Mouse (Mus musculus) bone marrow macrophage, adult 2 months (primary cell): ENCODE measurements at regions not wholly inside any gene's neighbourhood (a gene's known extent, or its start where the extent isn't known, plus 50 kb on each side); places are given as distances from the start of the nearest gene placed in this dataset.
A peak's percentile ranks its signal among the peaks of the same experiment; 100 is the strongest.

Experiments used
- H3K27ac ChIP-seq: 2 replicates; pipeline ENCODE4 v1.5.1; 2012; ENCODE audit warnings: low read depth, low read length; ENCODE audit not compliant: insufficient read depth
- H3K4me1 ChIP-seq: 2 replicates; pipeline ENCODE4 v1.6.1; 2012; ENCODE audit warnings: low read length; ENCODE audit not compliant: control insufficient read depth, insufficient read depth
- H3K4me3 ChIP-seq: 2 replicates; pipeline ENCODE4 v1.5.1; 2012; ENCODE audit warnings: mild to moderate bottlenecking, low read length, moderate library complexity; ENCODE audit not compliant: insufficient read depth
- CTCF ChIP-seq: IDR thresholded peaks from 2 replicates; pipeline ENCODE4 v1.5.1; 2012; ENCODE audit warnings: low read depth, mild to moderate bottlenecking, low read length, moderate library complexity
- POLR2A ChIP-seq: IDR thresholded peaks from 2 replicates; pipeline ENCODE4 v1.6.1; 2012; ENCODE audit warnings: mild to moderate bottlenecking, low read depth, low read length, borderline replicate concordance

DNA sequence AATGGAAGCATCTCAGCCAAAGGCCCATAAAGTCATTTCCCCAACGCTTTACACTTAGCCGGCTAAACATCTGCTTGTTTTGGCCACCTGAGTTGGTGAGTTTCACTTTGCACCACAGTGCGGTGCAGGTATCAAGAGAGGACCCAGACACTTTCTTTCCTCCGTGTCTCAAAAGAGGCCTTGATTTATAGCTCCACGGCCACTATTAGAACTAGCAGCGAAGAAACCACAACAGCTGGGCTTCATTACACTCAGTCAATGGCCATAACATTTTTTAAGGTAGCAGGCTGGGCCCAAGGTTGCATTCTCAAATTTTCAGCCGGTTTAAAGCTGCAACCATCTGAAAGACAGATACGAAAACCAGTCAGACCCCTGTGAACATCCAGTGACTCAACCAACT, 103.4 kb downstream of the Mreg start:
- peaks cover 18% of the 10 kb centered on the region for H3K4me1 ChIP-seq
- TF ChIP-seq CTCF: no peak
- no peak for TF ChIP-seq POLR2A
- no peak overlapping the region for H3K4me3 ChIP-seq
- H3K27ac ChIP-seq: no peak overlapping the region

DNA sequence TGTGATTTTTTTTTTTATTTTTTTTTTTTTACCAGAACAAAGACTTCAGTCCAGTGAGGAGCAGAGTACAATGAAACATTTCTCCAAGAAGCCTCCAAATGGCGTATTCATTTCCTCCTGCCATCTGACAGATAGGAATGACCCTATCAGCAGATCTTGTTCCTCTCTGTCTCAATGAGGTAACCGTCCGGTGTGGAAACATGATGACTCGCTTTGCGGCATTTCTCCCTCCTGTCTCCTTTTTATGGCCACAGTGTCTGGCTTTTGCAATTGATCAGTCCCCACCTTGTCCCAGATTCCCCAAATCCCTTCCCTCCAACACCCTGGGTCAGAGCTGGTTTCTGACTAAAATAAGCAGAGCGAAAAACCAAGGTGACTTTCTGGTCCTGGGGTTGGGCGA, 105.0 kb downstream of the Mreg start:
- H3K4me1 ChIP-seq: peaks cover 18% of the 10 kb centered on the region
- peak overlapping the region; percentile 74 for H3K27ac ChIP-seq
- TF ChIP-seq POLR2A: no peak
- TF ChIP-seq CTCF: no peak
- H3K4me3 ChIP-seq: no peak overlapping the region

DNA sequence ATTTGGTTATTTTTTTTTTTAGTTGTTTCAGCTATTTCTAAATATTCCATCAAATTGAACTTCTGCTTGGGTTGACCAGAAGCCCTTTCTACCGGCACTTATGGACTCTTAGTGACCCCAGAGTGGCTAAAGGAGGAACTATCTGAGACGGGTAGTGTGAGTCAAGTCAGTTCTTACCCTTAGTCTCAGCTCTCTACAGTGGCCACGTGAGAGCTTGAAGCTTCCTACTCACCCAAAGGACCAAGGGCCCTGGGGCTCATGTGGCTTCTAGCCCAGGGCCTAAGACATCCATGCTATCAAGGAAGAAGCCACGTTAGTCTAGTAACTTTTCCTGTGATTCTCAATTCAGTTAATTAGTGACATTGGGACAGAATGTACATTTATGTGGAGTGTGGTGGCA, 105.5 kb downstream of the Mreg start:
- peaks cover 18% of the 10 kb centered on the region for H3K4me1 ChIP-seq
- TF ChIP-seq CTCF (no peak), POLR2A (no peak)
- no peak overlapping the region for H3K4me3 ChIP-seq
- H3K27ac ChIP-seq: peak overlapping the region; percentile 74

DNA sequence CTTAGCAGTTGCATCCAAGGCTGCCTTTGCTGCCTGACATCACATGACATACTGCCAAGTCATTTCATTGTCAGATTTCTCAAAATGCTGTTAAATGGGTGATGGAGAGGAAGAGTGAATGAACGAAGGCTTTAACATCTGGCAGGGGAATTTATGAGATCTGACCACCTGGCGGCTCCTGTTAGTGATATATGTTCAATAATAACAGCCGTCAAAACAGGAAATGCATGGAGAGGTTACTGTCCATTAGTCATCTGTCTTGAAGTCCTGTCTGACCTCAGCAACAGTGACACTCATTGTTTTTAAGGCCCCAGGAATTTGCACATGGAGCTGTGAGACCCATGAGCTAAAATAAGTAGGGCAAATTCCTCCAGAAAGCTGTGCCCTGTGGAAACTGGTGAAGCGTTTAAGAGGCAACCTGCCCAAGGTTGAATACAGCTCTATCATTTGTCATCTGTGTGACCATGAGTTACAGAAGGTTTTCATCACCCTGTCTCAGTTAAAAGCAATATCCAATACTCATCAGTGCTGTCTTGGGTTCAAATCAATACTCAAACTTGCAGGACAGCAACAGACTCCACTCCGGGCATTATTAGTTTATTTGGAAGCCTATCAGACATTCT, 106.6 kb downstream of the Mreg start:
- Histone ChIP-seq H3K4me1 (peaks cover 18% of the 10 kb centered on the region), H3K4me3 (no peak overlapping the region), H3K27ac (no peak overlapping the region)
- TF ChIP-seq CTCF: no peak
- no peak for TF ChIP-seq POLR2A

DNA sequence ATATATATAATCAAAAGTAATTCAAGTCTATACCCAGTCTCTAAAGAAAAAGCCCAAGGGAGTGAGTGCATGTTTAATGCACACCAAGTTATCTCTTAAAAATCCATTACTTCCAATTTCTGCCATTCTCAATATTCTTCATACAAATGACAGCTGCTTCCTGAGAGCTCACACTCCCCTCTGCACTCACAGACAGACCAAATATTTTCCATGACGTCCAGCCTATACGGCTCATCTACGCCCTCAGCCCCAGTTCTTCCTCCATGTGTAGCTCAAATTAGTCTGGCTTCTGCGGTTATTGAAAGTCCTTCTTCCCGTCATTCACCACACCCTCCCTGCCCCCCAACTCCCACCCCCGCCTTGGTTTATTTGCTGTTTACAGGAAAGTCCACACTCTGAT, 108.1 kb downstream of the Mreg start:
- Histone ChIP-seq H3K27ac (no peak overlapping the region), H3K4me1 (peaks cover 21% of the 10 kb centered on the region), H3K4me3 (no peak overlapping the region)
- TF ChIP-seq CTCF: no peak
- no peak for TF ChIP-seq POLR2A

DNA sequence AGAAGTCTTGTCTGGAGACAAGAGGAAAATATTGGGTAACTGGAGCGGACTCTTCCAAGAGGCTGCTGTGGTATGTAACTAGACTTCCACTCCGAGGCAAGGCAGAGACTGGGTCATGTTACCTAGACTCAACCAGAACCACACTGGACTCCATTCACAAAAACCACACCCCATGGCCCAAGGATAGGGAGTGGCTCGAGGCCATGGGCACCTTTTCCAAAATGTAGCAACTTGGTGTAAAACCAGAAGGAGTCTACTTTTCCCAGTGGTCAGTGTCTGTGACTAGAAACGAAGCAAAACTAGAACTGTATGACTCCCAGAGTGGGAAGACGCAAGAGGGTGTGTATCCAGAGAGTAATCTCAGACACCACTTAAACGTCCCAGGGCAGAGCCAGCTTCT, 108.7 kb downstream of the Mreg start:
- no peak overlapping the region for H3K27ac ChIP-seq
- peaks cover 21% of the 10 kb centered on the region for H3K4me1 ChIP-seq
- TF ChIP-seq POLR2A (no peak), CTCF (no peak)
- no peak overlapping the region for H3K4me3 ChIP-seq

DNA sequence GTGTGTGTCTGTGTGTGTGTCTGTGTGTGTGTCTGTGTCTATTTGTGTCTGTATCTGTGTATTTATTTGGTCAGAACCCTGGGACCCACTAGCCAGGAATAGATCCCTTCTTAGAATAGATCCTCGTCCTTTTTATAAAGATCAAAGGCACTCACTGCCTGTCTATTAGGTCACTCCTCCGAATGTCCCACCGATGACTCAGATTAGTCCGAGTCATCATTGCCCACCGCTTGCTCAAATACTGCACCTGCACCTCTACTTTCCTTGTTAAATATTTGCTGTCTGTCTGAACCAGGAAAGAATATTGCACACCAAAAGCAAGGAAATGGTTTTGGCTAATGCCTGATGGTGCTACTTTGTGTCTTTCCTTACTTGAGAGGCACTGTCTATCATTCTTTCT, 112.7 kb downstream of the Mreg start:
- no peak overlapping the region for H3K27ac ChIP-seq
- no peak overlapping the region for H3K4me3 ChIP-seq
- TF ChIP-seq CTCF: no peak
- no peak for TF ChIP-seq POLR2A
- peaks cover 3% of the 10 kb centered on the region for H3K4me1 ChIP-seq

DNA sequence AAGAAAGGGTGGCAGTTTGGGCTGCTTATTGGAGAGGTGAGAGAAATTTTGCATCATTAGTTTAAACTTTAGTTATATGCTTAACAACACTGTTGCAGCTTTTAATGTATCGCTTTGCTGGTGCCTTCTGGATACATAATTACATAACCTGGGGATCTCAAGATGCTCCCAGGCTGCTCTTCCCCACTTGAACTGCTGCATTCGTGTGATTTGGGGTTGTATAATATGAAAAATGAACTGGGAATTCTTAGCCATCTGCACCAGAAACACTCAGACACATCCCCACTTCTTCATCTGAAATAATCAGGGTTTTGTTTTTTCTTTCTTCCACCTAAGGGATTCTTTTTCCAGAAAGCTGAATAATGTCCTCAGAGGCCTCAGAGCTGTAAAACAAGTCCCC, 120.8 kb downstream of the Mreg start:
- no peak for TF ChIP-seq CTCF
- TF ChIP-seq POLR2A: no peak
- H3K4me3 ChIP-seq: no peak overlapping the region
- no peaks in the 10 kb centered on the region for H3K4me1 ChIP-seq
- no peak overlapping the region for H3K27ac ChIP-seq

DNA sequence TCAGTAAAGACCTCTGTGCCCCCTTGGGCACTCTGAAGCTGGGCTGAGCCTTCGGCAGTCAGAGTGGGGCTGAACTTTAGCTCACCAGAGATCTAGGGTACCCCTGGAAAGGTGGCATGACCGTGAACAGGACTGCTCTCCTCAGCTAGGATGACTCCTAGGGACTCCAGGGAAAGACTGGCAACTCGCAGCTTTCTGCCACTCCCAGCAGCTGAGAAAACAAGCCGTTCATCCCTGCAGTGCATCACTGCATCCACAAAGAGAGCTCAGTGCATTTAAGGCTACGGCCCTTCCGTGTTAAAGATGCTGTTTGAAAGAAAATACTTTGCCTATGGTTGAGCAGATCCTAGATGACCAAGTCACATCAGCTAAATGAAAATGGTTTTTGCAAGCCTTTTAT, 126.4 kb downstream of the Mreg start:
- Histone ChIP-seq H3K4me3 (no peak overlapping the region), H3K27ac (no peak overlapping the region), H3K4me1 (no peaks in the 10 kb centered on the region)
- TF ChIP-seq POLR2A (no peak), CTCF (no peak)

DNA sequence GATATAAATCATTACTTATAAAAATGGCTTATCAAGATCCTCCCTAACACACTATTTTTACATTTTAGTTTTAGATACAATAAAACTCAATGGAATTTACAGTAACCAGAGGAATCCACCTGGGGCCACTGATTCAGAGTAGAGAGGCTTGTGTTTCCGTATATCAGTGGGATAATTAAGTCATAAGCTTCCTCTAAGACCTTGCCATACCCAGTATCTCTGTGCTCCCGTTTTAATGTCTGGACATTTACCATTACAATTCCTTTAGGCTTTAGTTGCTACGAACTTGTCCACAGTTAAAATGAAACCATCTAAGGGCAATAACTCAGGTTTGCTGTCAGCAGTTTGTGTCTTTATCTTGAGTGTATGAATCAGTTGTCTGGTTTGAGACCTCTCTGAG, 127.9 kb downstream of the Mreg start:
- Histone ChIP-seq H3K4me3 (no peak overlapping the region), H3K4me1 (no peaks in the 10 kb centered on the region), H3K27ac (no peak overlapping the region)
- TF ChIP-seq POLR2A: no peak
- no peak for TF ChIP-seq CTCF

DNA sequence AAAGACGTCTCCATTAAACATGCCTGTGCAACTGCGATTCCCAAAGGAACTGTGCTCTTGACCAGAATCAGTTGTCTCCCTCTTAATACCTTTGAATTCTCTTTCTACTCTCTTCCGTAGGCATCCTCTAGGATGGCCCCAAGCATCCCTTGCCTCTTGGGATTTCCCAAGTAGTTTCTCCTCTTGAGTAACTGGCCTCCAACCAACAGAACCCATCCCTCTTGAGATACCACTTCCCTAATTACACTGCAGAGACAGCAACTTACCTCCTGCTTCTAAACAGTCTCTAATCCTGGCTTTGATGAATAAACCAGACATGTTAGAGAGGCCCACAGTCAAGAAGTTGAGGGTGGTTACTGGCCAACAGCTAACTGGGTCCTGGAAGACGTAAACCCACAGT, 129.7 kb downstream of the Mreg start:
- H3K4me3 ChIP-seq: no peak overlapping the region
- no peak overlapping the region for H3K27ac ChIP-seq
- TF ChIP-seq POLR2A (no peak), CTCF (no peak)
- H3K4me1 ChIP-seq: no peaks in the 10 kb centered on the region
